Mouse (Mus musculus): ENCODE results near the gene Zmat5.

Zmat5 gene

GRCm38 (mm10) chr11:4780927-4781326 is 76.4 kb downstream of the Zmat5 start:
- no peak for DNase-seq (ENCODE audit: low spot score)

GRCm38 (mm10) chr11:4783116-4783515 is 78.6 kb downstream of the Zmat5 start:
- no peak for DNase-seq (ENCODE audit: low spot score)

GRCm38 (mm10) chr11:4784629-4785142 is 80.2 kb downstream of the Zmat5 start:
- DNase-seq (ENCODE audit: low spot score): no peak
